In the genomic region with DNA sequence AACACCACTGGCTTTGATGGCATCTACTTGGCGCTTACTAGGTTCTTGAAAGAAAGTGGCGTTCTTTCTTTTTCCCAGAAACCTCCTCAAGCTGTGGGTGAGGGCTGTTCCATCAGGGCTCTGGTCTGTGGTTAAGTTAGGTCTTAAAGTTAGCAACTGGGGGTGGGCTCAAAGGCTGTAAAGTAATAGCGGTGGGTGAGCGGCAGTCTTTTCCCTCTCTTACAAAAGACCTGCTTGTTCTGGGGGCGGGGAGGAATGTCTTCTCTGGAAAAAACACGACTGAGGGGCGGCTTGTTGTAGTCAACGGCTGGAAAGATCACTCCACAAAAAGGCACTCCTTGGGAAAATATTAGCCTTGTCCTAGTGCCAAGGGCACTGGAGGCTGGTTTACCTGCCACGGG, we compare ENCODE assay signal across 29 mouse cellular contexts. TPM values are rescaled to one million over a fixed set of nuclear protein-coding genes. Genes with fewer than 3 reads are reported as not detected.
DNase-seq lines count a peak whose midpoint lies in the region; ATAC-seq lines count a peak whose summit lies in the region.
"Had no signal": no experiment of that assay in that cellular context is flagged by ENCODE, and none has a peak within 500 bp of the region (broad histone marks: within the 10 kb centered on the region; RNA-seq: fewer than 3 reads in every experiment).

No protein-coding gene starts in this region.

- no peak overlapping the region for H3K4me3 ChIP-seq in limb, embryonic 15.5 days
- no peak overlapping the region for H3K4me3 ChIP-seq in kidney, embryonic 14.5 days (ENCODE audit: low read length)
- H3K4me3 ChIP-seq: forebrain, embryonic 12.5 days; heart, adult 2 months; liver, embryonic 15.5 days; midbrain, embryonic 15.5 days; myocyte had no signal

- H3K9ac ChIP-seq in limb, embryonic 15.5 days, result no peak overlapping the region
- H3K9ac ChIP-seq in kidney, embryonic 14.5 days (ENCODE audit: low read depth, low read length), result no peak overlapping the region
- H3K9ac ChIP-seq: forebrain, embryonic 12.5 days; liver, embryonic 15.5 days; midbrain, embryonic 15.5 days had no signal

- 36% methylated on average over 9 of the region's 9 CpGs for WGBS in limb, embryonic 15.5 days
- 39% methylated on average over 9 of the region's 9 CpGs for WGBS in kidney, embryonic 14.5 days

- 0 out of 2 replicates have a peak, but pooled peaks cover 3% of the 10 kb centered on the region for H3K4me1 ChIP-seq in limb, embryonic 15.5 days
- no peaks in the 10 kb centered on the region for H3K4me1 ChIP-seq in kidney, embryonic 14.5 days (ENCODE audit: control insufficient read depth, insufficient read depth, low read length)
- H3K4me1 ChIP-seq: forebrain, embryonic 12.5 days; liver, embryonic 15.5 days; midbrain, embryonic 15.5 days had no signal

- no peaks in the 10 kb centered on the region for H3K9me3 ChIP-seq in limb, embryonic 15.5 days
- H3K9me3 ChIP-seq in kidney, embryonic 14.5 days (ENCODE audit: control insufficient read depth, low read length), result no peaks in the 10 kb centered on the region
- H3K9me3 ChIP-seq: forebrain, embryonic 12.5 days; G1E; liver, embryonic 15.5 days; midbrain, embryonic 15.5 days had no signal

- DNase-seq in heart, adult 11 months, result peak; percentile 76
- DNase-seq in heart, postnatal 36 days, result no peak
- DNase-seq in lung, postnatal 10 days, result peak; percentile 66
- DNase-seq in Muller cell, postnatal 12 days (ENCODE audit: inconsistent ontology term), result no peak
- no peak for DNase-seq in kidney, adult 9 months
- DNase-seq: adrenal gland, postnatal 25 days; cerebellum, adult 11 months; cerebellum, postnatal 10 days; gastrocnemius, postnatal 14 days; heart, adult 2 months; heart, postnatal 4 days; kidney, postnatal 10 days; layer of hippocampus, postnatal 36 days; left cerebral cortex, postnatal 4 days; right cerebral cortex, postnatal 25 days; thymus, adult 2 months had no signal

- H3K36me3 ChIP-seq in limb, embryonic 15.5 days, result no peaks in the 10 kb centered on the region
- H3K36me3 ChIP-seq in kidney, embryonic 14.5 days (ENCODE audit: control insufficient read depth, insufficient read depth, low read length), result no peaks in the 10 kb centered on the region
- H3K36me3 ChIP-seq: forebrain, embryonic 12.5 days; G1E; liver, embryonic 15.5 days; midbrain, embryonic 15.5 days had no signal

- no peaks in the 10 kb centered on the region for H3K27me3 ChIP-seq in limb, embryonic 15.5 days
- H3K27me3 ChIP-seq in kidney, embryonic 14.5 days (ENCODE audit: control insufficient read depth, insufficient read depth, low read length), result 0 out of 2 replicates have a peak, but pooled peaks cover under 1% of the 10 kb centered on the region
- H3K27me3 ChIP-seq: midbrain, embryonic 15.5 days had no signal

- intact Hi-C loops in heart, postnatal 36 days (cut with DNase I), result no loop called here

- peak overlapping the region; percentile 80 for H3K27ac ChIP-seq in limb, embryonic 15.5 days
- no peak overlapping the region for H3K27ac ChIP-seq in kidney, embryonic 14.5 days (ENCODE audit: low read depth, low read length)
- H3K27ac ChIP-seq: forebrain, embryonic 12.5 days; heart, adult 2 months; hindbrain, postnatal 0 days; liver, embryonic 15.5 days; midbrain, embryonic 15.5 days had no signal

- H3K4me2 ChIP-seq in limb, embryonic 15.5 days, result no peak overlapping the region
- no peak overlapping the region for H3K4me2 ChIP-seq in kidney, embryonic 14.5 days (replicated peaks; ENCODE audit: low read depth, low read length)
- H3K4me2 ChIP-seq: forebrain, embryonic 12.5 days; liver, embryonic 15.5 days; midbrain, embryonic 15.5 days had no signal

- ATAC-seq in limb, embryonic 15.5 days (ENCODE audit: insufficient number of reproducible peaks, low FRiP score, low TSS enrichment, low read depth), result peak; percentile 79
- no peak for ATAC-seq in kidney, embryonic 14.5 days (ENCODE audit: low FRiP score, low TSS enrichment)
- ATAC-seq: hindbrain, postnatal 0 days; intestine, postnatal 0 days; midbrain, embryonic 15.5 days had no signal

RNA-seq across cellular contexts. Expression of a gene that starts 6.4 kb away (rescaled TPM):
- not detected for total RNA-seq in heart, postnatal 36 days (2021)
- 62.4 and 62.7 TPM in 2 replicates for polyA plus RNA-seq in limb, embryonic 15.5 days (2015; fragmentation: Nextera tagmentation; extraction: Ambion mirVana)
- polyA plus RNA-seq in kidney, embryonic 14.5 days (2014; fragmentation: Nextera tagmentation; extraction: Ambion mirVana), result 0.11 and 0.37 TPM in 2 replicates
- total RNA-seq: adrenal gland, postnatal 25 days; heart, adult 2 months; layer of hippocampus, adult 18-20 months; layer of hippocampus, postnatal 36 days; megakaryocyte-erythroid progenitor cell, adult 5-6 weeks; neutrophil, adult 5-6 weeks had no signal
- polyA plus RNA-seq: G1E; heart, adult 2 months; heart, embryonic 14.5 days; intestine, postnatal 0 days had no signal

RNA-seq across cellular contexts. Expression of a gene that starts 19.5 kb away (rescaled TPM):
- 10 to 100 TPM; 11.2 to 13.0 TPM for total RNA-seq in heart, postnatal 36 days (2021)
- 18.8 and 20.2 TPM in 2 replicates for polyA plus RNA-seq in limb, embryonic 15.5 days (2015; fragmentation: Nextera tagmentation; extraction: Ambion mirVana)
- polyA plus RNA-seq in kidney, embryonic 14.5 days (2014; fragmentation: Nextera tagmentation; extraction: Ambion mirVana), result 9.9 and 21.9 TPM in 2 replicates
- polyA plus RNA-seq: G1E had no signal

RNA-seq across cellular contexts. Expression of a gene that starts 32.7 kb away (rescaled TPM):
- 100 to 1,000 TPM; 361 to 367 TPM for total RNA-seq in heart, postnatal 36 days (2021)
- polyA plus RNA-seq in limb, embryonic 15.5 days (2015; fragmentation: Nextera tagmentation; extraction: Ambion mirVana), result 513 and 549 TPM in 2 replicates
- polyA plus RNA-seq in kidney, embryonic 14.5 days (2014; fragmentation: Nextera tagmentation; extraction: Ambion mirVana), result 140 and 337 TPM in 2 replicates

Comparison
In these comparisons a context has a peak if more than half of its experiments do, and no peak if none do; other contexts are left out.
1. DNase-seq: peak in heart, adult 11 months (single experiment) and lung, postnatal 10 days (single experiment); none in heart, postnatal 36 days (0 of 2), Muller cell, postnatal 12 days (single experiment) and kidney, adult 9 months (single experiment).
2. RNA of a gene that starts 6.4 kb away (polyA plus RNA-seq): 62.4 to 62.7 TPM in limb, embryonic 15.5 days; 0.11 to 0.37 TPM in kidney, embryonic 14.5 days; every median in the first group is over 10 times any median in the second.